Mouse (Mus musculus) neural tube, embryonic 14.5 days (tissue): ENCODE results near the gene Dhdds. TPM values are rescaled to one million over a fixed set of nuclear protein-coding genes. Genes with fewer than 3 reads are reported as not detected.

Source experiments
- polyA plus RNA-seq: library from polyadenylated mRNA; unstranded; fragments of >200 nt; fragmentation: Nextera tagmentation; extraction: Ambion mirVana; gene quantifications from 2 replicates; pipeline ENCODE4 v1.2.1, GENCODE M21; 2014

Gene Dhdds
- polyA plus RNA-seq, 1 experiment from 2014 or later, result 48.8 TPM

Other genes with a start within 250 kb of the Dhdds start
- gene Arid1a, start 244.1 kb downstream of the Dhdds start, polyA plus RNA-seq, result 40.6 and 45.6 TPM in 2 replicates
- 22.4 and 24.1 TPM in 2 replicates for gene Rps6ka1, start 113.1 kb downstream of the Dhdds start, polyA plus RNA-seq
- gene Hmgn2, start 32.3 kb downstream of the Dhdds start, polyA plus RNA-seq, result 1,100 and 1,186 TPM in 2 replicates
- gene Lin28a, start 17.9 kb upstream of the Dhdds start, polyA plus RNA-seq, result 0.09 and 0.28 TPM in 2 replicates
- gene Zfp683, start 52.9 kb upstream of the Dhdds start, polyA plus RNA-seq, result not detected in 2 replicates
- 1.6 and 2.9 TPM in 2 replicates for gene Crybg2, start 59.9 kb upstream of the Dhdds start, polyA plus RNA-seq
- 2.1 and 4.7 TPM in 2 replicates for gene Cd52, start 94.2 kb upstream of the Dhdds start, polyA plus RNA-seq
- 21.7 and 26.9 TPM in 2 replicates for gene Ubxn11, start 101.7 kb upstream of the Dhdds start, polyA plus RNA-seq
- gene Sh3bgrl3, start 127.9 kb upstream of the Dhdds start, polyA plus RNA-seq, result 395 and 405 TPM in 2 replicates
- 14.8 and 18.2 TPM in 2 replicates for gene Cep85, start 186.2 kb upstream of the Dhdds start, polyA plus RNA-seq
- not detected in 2 replicates for gene Gm7534, start 202.1 kb upstream of the Dhdds start, polyA plus RNA-seq
- not detected in 2 replicates for gene Catsper4, start 226.5 kb upstream of the Dhdds start, polyA plus RNA-seq
- 0.16 TPM in 1 of 2 replicates, not detected in the other for gene Cnksr1, start 237.5 kb upstream of the Dhdds start, polyA plus RNA-seq
- gene E130218I03Rik, start 242.7 kb upstream of the Dhdds start, polyA plus RNA-seq, result 0.44 TPM in 1 of 2 replicates, not detected in the other
- 12.4 and 15.6 TPM in 2 replicates for gene Zfp593, start 244.7 kb upstream of the Dhdds start, polyA plus RNA-seq
- not detected in 2 replicates for gene Gm30191, start 246.0 kb upstream of the Dhdds start, polyA plus RNA-seq